Mouse (Mus musculus) B cell, adult (primary cell): ENCODE measurements around the gene Olfr1412. TPM values are rescaled to one million over a fixed set of nuclear protein-coding genes. Genes with fewer than 3 reads are reported as not detected.

Source experiments
- total RNA-seq: library from RNA; stranded (reverse); gene quantifications from 4 replicates; pipeline ENCODE4 v1.2.4, GENCODE M21; 2023; ENCODE audit not compliant: inconsistent age

The Olfr1412 gene
- not detected in 4 replicates for total RNA-seq

GRCm38 (mm10) chr1:92585479-92585878 is at the start of gene Olfr1412:
Gene Olfr1412 (plus strand): TSS chr1:92585779.

GRCm38 (mm10) chr1:92571022-92571421 is 14.6 kb upstream of the Olfr1412 start, which contains the start of gene Olfr1413:
Gene Olfr1413 (plus strand): TSS chr1:92571322.

GRCm38 (mm10) chr1:92594111-92594510 is 8.5 kb downstream of the Olfr1412 start, which contains the start of gene Olfr1411:
Gene Olfr1411 (plus strand): TSS chr1:92594411.

GRCm38 (mm10) chr1:92605482-92605881 is 19.9 kb downstream of the Olfr1412 start, which contains the start of gene Olfr1410:
Gene Olfr1410 (plus strand): TSS chr1:92605782.

GRCm38 (mm10) chr1:92617488-92617887 is 31.9 kb downstream of the Olfr1412 start, which contains the start of gene Olfr12:
Gene Olfr12 (plus strand): TSS chr1:92617788.

Other genes with a start within 250 kb of the Olfr1412 start
- gene Ndufa10, start 111.9 kb upstream of the Olfr1412 start, total RNA-seq: 90.6 to 141 TPM (median 102 TPM) in 4 replicates
- not detected in 4 replicates for gene Olfr1416, start 100.7 kb upstream of the Olfr1412 start, total RNA-seq
- gene Olfr1415, start 89.7 kb upstream of the Olfr1412 start, total RNA-seq: not detected in 4 replicates
- not detected in 4 replicates for gene Olfr1414, start 67.1 kb upstream of the Olfr1412 start, total RNA-seq
- gene Olfr1413, start 14.5 kb upstream of the Olfr1412 start, total RNA-seq: not detected in 4 replicates
- gene Olfr1411, start 8.6 kb downstream of the Olfr1412 start, total RNA-seq: not detected in 4 replicates
- gene Olfr1410, start 20.0 kb downstream of the Olfr1412 start, total RNA-seq: not detected in 4 replicates
- gene Olfr12, start 32.0 kb downstream of the Olfr1412 start, total RNA-seq: not detected in 4 replicates
- gene Cops9, start 56.2 kb downstream of the Olfr1412 start, total RNA-seq: 61.9 to 83.1 TPM (median 76.2 TPM) in 4 replicates
- not detected in 4 replicates for gene Otos, start 63.1 kb downstream of the Olfr1412 start, total RNA-seq
- 0.22 to 0.38 TPM (median 0.30 TPM) in 4 replicates for gene Gpc1, start 245.9 kb downstream of the Olfr1412 start, total RNA-seq